Mouse (Mus musculus) forelimb bud, embryonic 11.5 days (tissue): Measurements from ENCODE around the gene Afm.
A peak's percentile ranks its signal among the peaks of the same experiment; 100 is the strongest.

Experiments
- DNase-seq: peaks from one replicate; pipeline ENCODE4 v3.0.0-alpha.2; 2012; ENCODE audit warnings: low read depth, low spot score

Gene Afm

GRCm38 (mm10) chr5:90551191-90551590 is 32.5 kb downstream of the Afm start:
- DNase-seq: no peak

GRCm38 (mm10) chr5:90556052-90556451 is 37.3 kb downstream of the Afm start:
- no peak for DNase-seq

- DNase-seq: no peak
These were observed 42.0 kb downstream of the Afm start, which contains the start of gene 5830473C10Rik for GRCm38 (mm10) chr5:90560743-90561142. Gene 5830473C10Rik, plus strand, starts transcription at chr5:90561107.

GRCm38 (mm10) chr5:90561721-90562275 is 43.1 kb downstream of the Afm start:
- no peak for DNase-seq

- DNase-seq: no peak
These were observed 44.1 kb downstream of the Afm start for GRCm38 (mm10) chr5:90562880-90563279.

- no peak for DNase-seq
These were observed 45.4 kb downstream of the Afm start for GRCm38 (mm10) chr5:90564161-90564560.

GRCm38 (mm10) chr5:90565205-90565604 is 46.5 kb downstream of the Afm start:
- DNase-seq: no peak

GRCm38 (mm10) chr5:90567788-90568187 is 49.1 kb downstream of the Afm start:
- DNase-seq: no peak

GRCm38 (mm10) chr5:90568338-90568737 is 49.6 kb downstream of the Afm start:
- no peak for DNase-seq

GRCm38 (mm10) chr5:90571216-90571615 is 52.5 kb downstream of the Afm start:
- DNase-seq: no peak

- no peak for DNase-seq
These were observed 59.0 kb downstream of the Afm start for GRCm38 (mm10) chr5:90577751-90578150.

GRCm38 (mm10) chr5:90579556-90579955 is 60.8 kb downstream of the Afm start:
- DNase-seq: no peak

GRCm38 (mm10) chr5:90582179-90582578 is 63.4 kb downstream of the Afm start:
- no peak for DNase-seq

- no peak for DNase-seq
These were observed 66.1 kb downstream of the Afm start for GRCm38 (mm10) chr5:90584799-90585198.

- no peak for DNase-seq
These were observed 67.8 kb downstream of the Afm start for GRCm38 (mm10) chr5:90586511-90586910.

GRCm38 (mm10) chr5:90588104-90588503 is 69.4 kb downstream of the Afm start:
- DNase-seq: no peak

- DNase-seq: peak; percentile 81
These were observed 70.2 kb downstream of the Afm start for GRCm38 (mm10) chr5:90588708-90589595.

- no peak for DNase-seq
These were observed 71.9 kb downstream of the Afm start for GRCm38 (mm10) chr5:90590676-90591075.

GRCm38 (mm10) chr5:90591936-90592335 is 73.2 kb downstream of the Afm start:
- DNase-seq: no peak

GRCm38 (mm10) chr5:90594945-90595344 is 76.2 kb downstream of the Afm start:
- DNase-seq: no peak

- DNase-seq: no peak
These were observed 77.4 kb downstream of the Afm start for GRCm38 (mm10) chr5:90596155-90596554.

- DNase-seq: peak; percentile 66
These were observed 82.7 kb downstream of the Afm start for GRCm38 (mm10) chr5:90601469-90601868.
